Mouse (Mus musculus) heart, embryonic 12.5 days (tissue): ENCODE results near the gene 1700003F12Rik. TPM values are rescaled to one million over a fixed set of nuclear protein-coding genes. Genes with fewer than 3 reads are reported as not detected.

ENCODE experiments used
- ATAC-seq: fragments of 200-750 bp; cut with Nextera tagmentation; 2 replicates; pipeline ENCODE4 v1.8.0; 2017; ENCODE audit warnings: moderate TSS enrichment, moderate library complexity; ENCODE audit not compliant: insufficient number of reproducible peaks, low FRiP score
- H3K27ac ChIP-seq: fragments of 300-500 bp; sonication (generic); 2 replicates; pipeline ENCODE4 v1.5.1; 2016; ENCODE audit warnings: mild to moderate bottlenecking, moderate library complexity; ENCODE audit not compliant: poor library complexity, severe bottlenecking
- H3K27me3 ChIP-seq: fragments of 300-500 bp; sonication (generic); replicated peaks from 2 replicates; pipeline ENCODE4 v1.6.1; 2016; ENCODE audit warnings: mild to moderate bottlenecking, moderate library complexity
- H3K36me3 ChIP-seq: fragments of 300-500 bp; sonication (generic); 2 replicates; pipeline ENCODE4 v1.6.1; 2016; ENCODE audit warnings: mild to moderate bottlenecking, moderate library complexity
- H3K4me1 ChIP-seq: fragments of 300-500 bp; sonication (generic); replicated peaks from 2 replicates; pipeline ENCODE4 v1.6.1; 2016; ENCODE audit warnings: mild to moderate bottlenecking
- H3K4me2 ChIP-seq: fragments of 300-500 bp; sonication (generic); 2 replicates; pipeline ENCODE4 v1.6.1; 2016; ENCODE audit warnings: mild to moderate bottlenecking, moderate library complexity
- H3K4me3 ChIP-seq: fragments of 300-500 bp; sonication (generic); 2 replicates; pipeline ENCODE4 v1.5.1; 2016; ENCODE audit warnings: mild to moderate bottlenecking
- H3K9ac ChIP-seq: fragments of 300-500 bp; sonication (generic); 2 replicates; pipeline ENCODE4 v1.6.1; 2016; ENCODE audit warnings: mild to moderate bottlenecking, moderate library complexity
- H3K9me3 ChIP-seq: fragments of 300-500 bp; sonication (generic); replicated peaks from 2 replicates; pipeline ENCODE4 v1.6.1; 2016; ENCODE audit warnings: mild to moderate bottlenecking, moderate library complexity
- WGBS: fragments of 180-500 bp; shearing (Covaris S2); methylation state at CpG from one replicate; pipeline ENCODE4 v1.1.7; 2016; 5-methylcytosine and 5-hydroxymethylcytosine counted together
- polyA plus RNA-seq: library from polyadenylated mRNA; unstranded; fragments of >200 nt; fragmentation: Nextera tagmentation; extraction: Ambion mirVana; gene quantifications from 2 replicates; pipeline ENCODE4 v1.2.1, GENCODE M21; 2016

1700003F12Rik gene
- polyA plus RNA-seq, 1 experiment from 2014 or later: 0.78 TPM

- ATAC-seq: no peak
- WGBS: 80% methylated on average over 5 of the region's 5 CpGs
These were observed 48.9 kb downstream of the 1700003F12Rik start for GRCm38 (mm10) chr2:154595775-154596174.

GRCm38 (mm10) chr2:154597399-154597798 is 50.5 kb downstream of the 1700003F12Rik start:
- H3K9ac ChIP-seq: no peak overlapping the region
- H3K4me1 ChIP-seq: 0 out of 2 replicates have a peak, but pooled peaks cover 4% of the 10 kb centered on the region

More at GRCm38 (mm10) chr2:154595775-154596174, 48.9 kb downstream of the 1700003F12Rik start:
- Histone ChIP-seq H3K9ac (no peak overlapping the region), H3K27me3 (no peaks in the 10 kb centered on the region), H3K4me3 (no peak overlapping the region), H3K4me1 (0 out of 2 replicates have a peak, but pooled peaks cover 3% of the 10 kb centered on the region), H3K9me3 (peaks cover 6% of the 10 kb centered on the region), H3K4me2 (no peak overlapping the region), H3K36me3 (peaks cover 21% of the 10 kb centered on the region), H3K27ac (no peak overlapping the region)

More at GRCm38 (mm10) chr2:154597399-154597798, 50.5 kb downstream of the 1700003F12Rik start:
- Histone ChIP-seq H3K27me3 (no peaks in the 10 kb centered on the region), H3K27ac (no peak overlapping the region), H3K4me3 (no peak overlapping the region), H3K36me3 (peaks cover 21% of the 10 kb centered on the region), H3K9me3 (peaks cover 6% of the 10 kb centered on the region), H3K4me2 (no peak overlapping the region)
- no peak for ATAC-seq
- WGBS: 79% methylated on average over 3 of the region's 3 CpGs

Other genes starting within 250 kb of the 1700003F12Rik start
- not detected in 2 replicates for gene Bpifb9b, start 239.9 kb upstream of the 1700003F12Rik start, polyA plus RNA-seq
- gene Cdk5rap1, start 174.1 kb upstream of the 1700003F12Rik start, polyA plus RNA-seq: 13.6 and 15.4 TPM in 2 replicates
- gene Snta1, start 139.0 kb upstream of the 1700003F12Rik start, polyA plus RNA-seq: 49.9 and 51.6 TPM in 2 replicates
- 37.6 and 38.8 TPM in 2 replicates for gene Cbfa2t2, start 110.6 kb upstream of the 1700003F12Rik start, polyA plus RNA-seq
- 0.13 and 0.15 TPM in 2 replicates for gene Actl10, start 4.7 kb downstream of the 1700003F12Rik start, polyA plus RNA-seq
- 0.27 and 0.87 TPM in 2 replicates for gene Necab3, start 11.8 kb downstream of the 1700003F12Rik start, polyA plus RNA-seq
- gene E2f1, start 22.8 kb downstream of the 1700003F12Rik start, polyA plus RNA-seq: 21.7 and 21.8 TPM in 2 replicates
- 18.9 and 20.5 TPM in 2 replicates for gene Pxmp4, start 56.6 kb downstream of the 1700003F12Rik start, polyA plus RNA-seq
- 0.78 and 0.82 TPM in 2 replicates for gene Zfp341, start 66.2 kb downstream of the 1700003F12Rik start, polyA plus RNA-seq
- gene 4930519P11Rik, start 66.4 kb downstream of the 1700003F12Rik start, polyA plus RNA-seq: 0.64 TPM in 1 of 2 replicates, not detected in the other
- 23.3 and 24.4 TPM in 2 replicates for gene Chmp4b, start 104.6 kb downstream of the 1700003F12Rik start, polyA plus RNA-seq
- gene Gm14214, start 222.9 kb downstream of the 1700003F12Rik start, polyA plus RNA-seq: not detected in 2 replicates
- gene Raly, start 244.0 kb downstream of the 1700003F12Rik start, polyA plus RNA-seq: 27.2 and 29.8 TPM in 2 replicates
- not detected in 2 replicates for gene a, start 244.3 kb downstream of the 1700003F12Rik start, polyA plus RNA-seq